Mouse (Mus musculus): Measurements from ENCODE around the gene Olah.
"Not testable (repeated sequence)": the region's sequence is repeated elsewhere in the genome, so short reads cannot be mapped to it uniquely, and the experiment has no call there.

Gene Olah

GRCm38 (mm10) chr2:3397110-3397509, at the start of gene Olah:
Gene Olah (minus strand): TSS chr2:3397210.
- TF ChIP-seq GATA4 (IDR thresholded peaks at IDR 0.05; ENCODE audit: insufficient replicate concordance, low read length) = not testable (repeated sequence)

- no peak for TF ChIP-seq GATA4 (IDR thresholded peaks at IDR 0.05; ENCODE audit: insufficient replicate concordance, low read length)
These were observed 49.0 kb upstream of the Olah start for GRCm38 (mm10) chr2:3445984-3446383.

- TF ChIP-seq GATA4 (IDR thresholded peaks at IDR 0.05; ENCODE audit: insufficient replicate concordance, low read length) = no peak
These were observed 47.2 kb upstream of the Olah start for GRCm38 (mm10) chr2:3444206-3444605.

GRCm38 (mm10) chr2:3437956-3438355, 40.9 kb upstream of the Olah start:
- TF ChIP-seq GATA4 (IDR thresholded peaks at IDR 0.05; ENCODE audit: insufficient replicate concordance, low read length) = no peak

GRCm38 (mm10) chr2:3435369-3436061, 38.5 kb upstream of the Olah start:
- no peak for TF ChIP-seq GATA4 (IDR thresholded peaks at IDR 0.05; ENCODE audit: insufficient replicate concordance, low read length)

GRCm38 (mm10) chr2:3430956-3431355, 33.9 kb upstream of the Olah start:
- TF ChIP-seq GATA4 (IDR thresholded peaks at IDR 0.05; ENCODE audit: insufficient replicate concordance, low read length) = no peak

GRCm38 (mm10) chr2:3424579-3424910, 27.5 kb upstream of the Olah start:
- no peak for TF ChIP-seq GATA4 (IDR thresholded peaks at IDR 0.05; ENCODE audit: insufficient replicate concordance, low read length)

GRCm38 (mm10) chr2:3423841-3424578, 27.0 kb upstream of the Olah start, which contains the start of gene Dclre1c:
Gene Dclre1c (plus strand): TSS chr2:3424131.
- TF ChIP-seq GATA4 (IDR thresholded peaks at IDR 0.05; ENCODE audit: insufficient replicate concordance, low read length) = no peak

GRCm38 (mm10) chr2:3422548-3422947, 25.5 kb upstream of the Olah start, which contains the start of gene Meig1:
Gene Meig1 (minus strand): TSS chr2:3422648.
- no peak for TF ChIP-seq GATA4 (IDR thresholded peaks at IDR 0.05; ENCODE audit: insufficient replicate concordance, low read length)

- TF ChIP-seq GATA4 (IDR thresholded peaks at IDR 0.05; ENCODE audit: insufficient replicate concordance, low read length) = no peak
These were observed 23.1 kb upstream of the Olah start for GRCm38 (mm10) chr2:3420157-3420556.

GRCm38 (mm10) chr2:3418883-3419431, 21.9 kb upstream of the Olah start:
- TF ChIP-seq GATA4 (IDR thresholded peaks at IDR 0.05; ENCODE audit: insufficient replicate concordance, low read length) = no peak

- TF ChIP-seq GATA4 (IDR thresholded peaks at IDR 0.05; ENCODE audit: insufficient replicate concordance, low read length) = no peak
These were observed 18.7 kb upstream of the Olah start for GRCm38 (mm10) chr2:3415676-3416075.

GRCm38 (mm10) chr2:3414241-3414640, 17.2 kb upstream of the Olah start:
- TF ChIP-seq GATA4 (IDR thresholded peaks at IDR 0.05; ENCODE audit: insufficient replicate concordance, low read length) = no peak

GRCm38 (mm10) chr2:3407756-3408155, 10.7 kb upstream of the Olah start:
- TF ChIP-seq GATA4 (IDR thresholded peaks at IDR 0.05; ENCODE audit: insufficient replicate concordance, low read length) = no peak

GRCm38 (mm10) chr2:3405981-3406380, 9.0 kb upstream of the Olah start:
- TF ChIP-seq GATA4 (IDR thresholded peaks at IDR 0.05; ENCODE audit: insufficient replicate concordance, low read length) = no peak

- no peak for TF ChIP-seq GATA4 (IDR thresholded peaks at IDR 0.05; ENCODE audit: insufficient replicate concordance, low read length)
These were observed 5.1 kb downstream of the Olah start for GRCm38 (mm10) chr2:3391945-3392344.

Data from liver, adult (tissue).